Mouse (Mus musculus) hindbrain, embryonic 13.5 days (tissue): ENCODE data around the gene Ulk1. TPM values are rescaled to one million over a fixed set of nuclear protein-coding genes. Genes with fewer than 3 reads are reported as not detected.
"Not testable (repeated sequence)": the region's sequence is repeated elsewhere in the genome, so short reads cannot be mapped to it uniquely, and the experiment has no call there.

ENCODE experiments used
- ATAC-seq: fragments of 200-750 bp; cut with Nextera tagmentation; 2 replicates; pipeline ENCODE4 v1.8.0; 2017; ENCODE audit warnings: moderate TSS enrichment; ENCODE audit not compliant: low FRiP score
- H3K27ac ChIP-seq: fragments of 300-500 bp; sonication (generic); 2 replicates; pipeline ENCODE4 v1.5.1; 2015; ENCODE audit warnings: inconsistent platforms, mild to moderate bottlenecking, moderate library complexity
- H3K27me3 ChIP-seq: fragments of 300-500 bp; sonication (generic); 2 replicates; pipeline ENCODE4 v1.6.1; 2015; ENCODE audit warnings: mild to moderate bottlenecking, inconsistent platforms
- H3K36me3 ChIP-seq: fragments of 300-500 bp; sonication (generic); 2 replicates; pipeline ENCODE4 v1.6.1; 2015; ENCODE audit warnings: mild to moderate bottlenecking, inconsistent platforms
- H3K4me1 ChIP-seq: fragments of 300-500 bp; sonication (generic); replicated peaks from 2 replicates; pipeline ENCODE4 v1.6.1; 2015; ENCODE audit warnings: inconsistent platforms
- H3K4me2 ChIP-seq: fragments of 300-500 bp; sonication (generic); 2 replicates; pipeline ENCODE4 v1.6.1; 2015; ENCODE audit warnings: inconsistent platforms, mild to moderate bottlenecking, moderate library complexity
- H3K4me3 ChIP-seq: fragments of 300-500 bp; sonication (generic); 2 replicates; pipeline ENCODE4 v1.5.1; 2015; ENCODE audit warnings: mild to moderate bottlenecking, inconsistent platforms
- H3K9ac ChIP-seq: fragments of 300-500 bp; sonication (generic); 2 replicates; pipeline ENCODE4 v1.6.1; 2015; ENCODE audit warnings: mild to moderate bottlenecking, inconsistent platforms
- H3K9me3 ChIP-seq: fragments of 300-500 bp; sonication (generic); 2 replicates; pipeline ENCODE4 v1.6.1; 2016; ENCODE audit warnings: inconsistent platforms
- WGBS: fragments of 180-500 bp; shearing (Covaris S2); methylation state at CpG from one replicate; pipeline ENCODE4 v1.1.7; 2015; 5-methylcytosine and 5-hydroxymethylcytosine counted together
- polyA plus RNA-seq: library from polyadenylated mRNA; unstranded; fragments of >200 nt; fragmentation: Nextera tagmentation; extraction: Ambion mirVana; gene quantifications from 2 replicates; pipeline ENCODE4 v1.2.1, GENCODE M21; 2015

Ulk1 gene
- polyA plus RNA-seq, result 30.3 and 33.0 TPM in 2 replicates

DNA sequence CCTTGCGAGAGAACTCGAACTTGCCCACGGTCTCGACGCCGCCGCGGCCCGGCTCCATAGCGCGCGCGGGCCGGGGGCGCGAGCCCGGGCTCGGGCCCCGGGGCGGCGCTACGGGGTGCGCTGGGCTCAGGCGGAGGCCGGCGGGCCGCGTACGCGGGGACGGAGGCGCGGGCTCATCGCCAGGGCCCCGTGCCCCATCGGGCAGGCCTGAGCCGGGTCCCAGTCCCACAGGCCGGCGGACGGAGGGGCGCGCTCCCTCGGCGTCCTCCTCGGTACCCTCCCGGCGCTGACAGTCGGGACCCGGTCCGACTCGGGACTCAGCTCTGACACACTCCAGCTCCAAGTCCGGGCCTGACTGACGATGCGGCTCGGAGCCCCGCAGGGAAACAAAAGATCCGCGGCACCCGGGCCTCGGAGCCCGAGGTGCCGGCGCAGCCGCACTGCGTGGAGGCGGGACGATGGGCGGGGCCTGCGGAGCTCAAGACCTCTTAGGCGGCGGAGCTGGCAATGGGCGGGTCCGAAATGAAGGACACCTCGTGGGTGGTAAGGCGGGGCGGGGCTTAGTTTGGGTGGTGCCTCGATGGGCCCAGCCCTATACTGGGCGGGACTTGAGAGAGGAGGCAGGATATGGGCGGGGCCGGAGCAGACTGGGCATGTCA, at the start of gene Ulk1:
Gene Ulk1, minus strand, starts transcription at position 431 of the 659 bp plus-strand sequence.
- under 1% methylated on average over 80 of the region's 80 CpGs for WGBS
- no peaks in the 10 kb centered on the region for H3K27me3 ChIP-seq
- H3K27ac ChIP-seq, result peak within 1 kb of the TSS; percentile 84
- H3K9me3 ChIP-seq, result no peaks in the 10 kb centered on the region
- H3K4me1 ChIP-seq, result peaks cover 44% of the 10 kb centered on the region
- H3K9ac ChIP-seq, result peak within 1 kb of the TSS; percentile 98
- peak; percentile 96 for ATAC-seq
- peak within 1 kb of the TSS; percentile 99 for H3K4me2 ChIP-seq
- H3K36me3 ChIP-seq, result peaks cover 11% of the 10 kb centered on the region
- H3K4me3 ChIP-seq, result peak within 1 kb of the TSS; percentile 96

DNA sequence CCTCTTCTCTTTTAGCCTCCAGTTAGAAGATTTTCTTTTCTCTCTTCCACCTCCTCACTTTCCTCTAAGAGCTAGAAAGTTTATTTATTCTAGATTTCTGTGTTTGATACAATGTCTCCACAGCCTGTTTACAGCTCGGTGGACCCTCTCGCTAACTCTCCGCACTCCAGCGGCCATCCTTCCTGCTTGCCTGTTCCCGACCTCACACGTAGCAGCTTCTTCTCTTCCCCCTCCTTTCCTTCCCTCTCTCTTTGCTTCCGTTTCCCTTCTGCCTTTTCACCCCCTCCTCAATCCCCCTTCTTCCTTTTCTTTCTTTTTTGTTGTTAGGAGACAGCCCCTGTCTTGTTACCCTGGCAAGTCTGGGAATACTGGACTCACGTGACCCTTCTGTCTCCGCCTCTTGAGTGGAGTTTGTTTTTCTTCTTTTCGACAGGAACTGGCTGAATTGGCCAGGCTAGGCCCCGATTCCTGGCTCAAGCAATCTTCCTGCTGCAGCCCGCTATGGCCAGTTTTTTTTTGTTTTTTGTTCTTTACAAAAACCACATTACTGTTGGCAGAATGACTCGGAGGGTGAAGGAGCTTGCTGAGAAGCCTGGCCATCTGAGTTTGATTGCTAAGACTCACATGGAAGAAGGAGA, 49.2 kb upstream of the Ulk1 start:
- no peak overlapping the region for H3K9ac ChIP-seq
- H3K4me1 ChIP-seq, result 0 out of 2 replicates have a peak, but pooled peaks cover 4% of the 10 kb centered on the region
- WGBS, result 49% methylated on average over 13 of the region's 13 CpGs
- no peak overlapping the region for H3K4me3 ChIP-seq
- H3K36me3 ChIP-seq, result no peaks in the 10 kb centered on the region
- H3K9me3 ChIP-seq, result no peaks in the 10 kb centered on the region
- H3K27ac ChIP-seq, result peak overlapping the region; percentile 84
- no peaks in the 10 kb centered on the region for H3K27me3 ChIP-seq
- peak overlapping the region; percentile 32 for H3K4me2 ChIP-seq
- ATAC-seq, result peak; percentile 43; the same call in 1 of the 2 replicates

DNA sequence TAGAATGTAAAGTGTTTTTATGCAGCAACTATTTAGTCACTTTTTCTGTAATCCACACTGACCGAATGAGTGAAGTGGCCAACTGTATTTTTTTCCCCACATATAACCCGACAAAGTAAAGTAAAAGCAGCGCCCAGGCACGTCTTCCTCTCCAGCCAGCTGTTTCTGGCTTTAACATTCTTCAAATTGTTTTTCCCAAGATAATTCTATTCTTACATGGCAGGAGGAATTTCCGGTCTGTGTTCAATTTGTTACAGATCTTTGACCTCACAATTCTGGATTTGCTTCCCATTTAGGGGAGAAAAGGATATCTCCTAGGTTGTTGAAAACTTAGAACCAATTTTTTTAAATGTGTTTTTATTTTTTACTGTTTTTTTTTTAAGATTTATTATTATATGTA, 47.2 kb upstream of the Ulk1 start:
- Histone ChIP-seq H3K27me3 (no peaks in the 10 kb centered on the region), H3K27ac (no peak overlapping the region), H3K4me2 (no peak overlapping the region), H3K4me1 (0 out of 2 replicates have a peak, but pooled peaks cover 4% of the 10 kb centered on the region), H3K4me3 (no peak overlapping the region), H3K36me3 (no peaks in the 10 kb centered on the region), H3K9ac (no peak overlapping the region), H3K9me3 (no peaks in the 10 kb centered on the region)
- WGBS, result 77% methylated on average over 5 of the region's 5 CpGs
- ATAC-seq, result no peak

DNA sequence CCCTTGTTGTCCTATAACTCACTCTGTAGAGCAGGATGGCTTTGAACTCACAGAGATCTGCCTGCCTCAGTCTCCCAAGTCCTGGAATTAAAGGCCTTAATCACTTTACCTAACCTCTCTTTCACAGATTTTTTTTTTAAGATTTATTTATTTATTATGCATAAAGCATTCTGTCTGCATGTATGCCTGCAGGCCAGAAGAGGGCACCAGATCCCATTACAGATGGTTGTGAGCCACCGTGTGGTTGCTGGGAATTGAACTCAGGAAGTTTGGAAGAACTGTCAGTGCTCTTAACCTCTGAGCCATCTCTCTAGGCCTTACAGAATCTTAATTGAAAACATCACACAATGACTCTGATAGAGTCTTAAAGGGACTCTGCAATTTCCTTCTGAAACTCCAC, 43.1 kb upstream of the Ulk1 start:
- 91% methylated on average over 1 of the region's 1 CpGs for whole genome bisulfite sequencing

DNA sequence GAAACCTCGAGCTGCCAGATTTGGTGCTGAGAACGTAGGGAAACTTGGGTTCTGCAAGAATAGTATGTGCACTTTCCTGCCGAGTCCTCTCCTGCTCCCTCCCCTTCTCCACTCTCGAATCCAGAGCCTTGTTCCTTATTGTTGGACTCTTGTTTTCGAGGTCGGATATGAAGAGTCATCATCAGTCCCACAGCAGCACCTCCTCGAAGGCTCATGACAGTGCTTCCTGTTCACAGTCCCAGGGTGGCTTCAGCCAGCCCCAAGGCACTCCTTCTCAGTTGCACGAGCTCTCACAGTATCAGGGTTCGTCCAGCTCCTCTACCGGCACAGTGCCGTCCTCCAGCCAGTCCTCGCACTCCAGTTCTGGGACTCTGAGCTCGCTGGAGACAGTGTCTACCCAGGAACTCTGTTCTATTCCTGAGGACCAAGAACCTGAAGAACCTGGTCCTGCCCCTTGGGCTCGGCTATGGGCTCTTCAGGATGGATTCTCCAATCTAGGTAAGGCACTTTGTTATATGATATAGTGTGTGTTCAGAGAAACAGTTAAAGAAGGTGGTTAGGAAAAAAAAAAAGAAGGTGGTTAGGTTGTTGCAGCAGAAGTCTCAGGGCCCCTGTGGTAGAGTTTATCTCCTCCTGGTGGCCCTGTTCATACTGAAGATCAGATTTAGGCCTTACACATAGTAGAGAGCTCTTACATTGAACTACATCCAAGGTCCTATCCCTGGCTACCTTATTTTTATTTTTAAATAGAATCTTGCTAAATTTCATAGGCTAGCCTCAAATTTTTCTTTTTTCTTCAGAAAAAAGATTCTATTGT, 31.4 kb upstream of the Ulk1 start:
- Histone ChIP-seq H3K4me3 (no peak overlapping the region), H3K9me3 (no peaks in the 10 kb centered on the region), H3K27ac (no peak overlapping the region), H3K36me3 (no peaks in the 10 kb centered on the region; the same call in 1 of the 2 replicates), H3K4me1 (peaks cover 15% of the 10 kb centered on the region), H3K9ac (no peak overlapping the region), H3K4me2 (no peak overlapping the region), H3K27me3 (no peaks in the 10 kb centered on the region)
- ATAC-seq, result no peak
- 90% methylated on average over 14 of the region's 14 CpGs for WGBS

More for the DNA sequence above, 43.1 kb upstream of the Ulk1 start:
- no peaks in the 10 kb centered on the region for H3K4me1 ChIP-seq
- ATAC-seq, result no peak
- H3K27me3 ChIP-seq, result no peaks in the 10 kb centered on the region
- H3K4me2 ChIP-seq, result no peak overlapping the region
- H3K4me3 ChIP-seq, result no peak overlapping the region
- H3K9ac ChIP-seq, result no peak overlapping the region
- H3K27ac ChIP-seq, result no peak overlapping the region
- 0 out of 2 replicates have a peak, but pooled peaks cover 3% of the 10 kb centered on the region for H3K36me3 ChIP-seq
- no peaks in the 10 kb centered on the region for H3K9me3 ChIP-seq

DNA sequence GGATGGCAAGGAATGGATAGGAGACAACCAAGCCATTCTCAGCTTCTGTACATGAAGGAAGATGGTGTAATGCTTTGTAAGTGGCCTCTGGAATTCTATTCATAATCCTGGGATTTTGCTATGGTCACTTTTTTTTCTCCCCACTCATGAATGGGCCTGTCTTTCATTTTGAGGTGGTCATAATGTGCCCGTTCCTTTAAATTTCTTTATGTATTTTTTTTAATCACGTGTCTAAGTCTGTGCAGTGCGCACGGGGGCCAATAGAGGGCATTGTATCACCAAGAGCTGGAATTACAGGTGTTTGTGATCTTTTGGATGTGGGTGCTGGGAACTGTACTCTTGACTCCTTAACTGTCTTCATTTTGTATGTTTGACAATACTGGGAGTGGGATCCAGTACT, 30.6 kb upstream of the Ulk1 start:
- H3K9me3 ChIP-seq, result no peaks in the 10 kb centered on the region
- H3K27me3 ChIP-seq, result no peaks in the 10 kb centered on the region
- no peak for ATAC-seq
- H3K4me2 ChIP-seq, result peak overlapping the region; percentile 75
- 0 out of 2 replicates have a peak overlapping the region, but pooled peaks have one; percentile 18 for H3K27ac ChIP-seq
- H3K36me3 ChIP-seq, result no peaks in the 10 kb centered on the region; the same call in 1 of the 2 replicates
- H3K9ac ChIP-seq, result peak overlapping the region; percentile 62
- peaks cover 15% of the 10 kb centered on the region for H3K4me1 ChIP-seq
- peak overlapping the region; percentile 71 for H3K4me3 ChIP-seq
- 6% methylated on average over 4 of the region's 4 CpGs for WGBS

DNA sequence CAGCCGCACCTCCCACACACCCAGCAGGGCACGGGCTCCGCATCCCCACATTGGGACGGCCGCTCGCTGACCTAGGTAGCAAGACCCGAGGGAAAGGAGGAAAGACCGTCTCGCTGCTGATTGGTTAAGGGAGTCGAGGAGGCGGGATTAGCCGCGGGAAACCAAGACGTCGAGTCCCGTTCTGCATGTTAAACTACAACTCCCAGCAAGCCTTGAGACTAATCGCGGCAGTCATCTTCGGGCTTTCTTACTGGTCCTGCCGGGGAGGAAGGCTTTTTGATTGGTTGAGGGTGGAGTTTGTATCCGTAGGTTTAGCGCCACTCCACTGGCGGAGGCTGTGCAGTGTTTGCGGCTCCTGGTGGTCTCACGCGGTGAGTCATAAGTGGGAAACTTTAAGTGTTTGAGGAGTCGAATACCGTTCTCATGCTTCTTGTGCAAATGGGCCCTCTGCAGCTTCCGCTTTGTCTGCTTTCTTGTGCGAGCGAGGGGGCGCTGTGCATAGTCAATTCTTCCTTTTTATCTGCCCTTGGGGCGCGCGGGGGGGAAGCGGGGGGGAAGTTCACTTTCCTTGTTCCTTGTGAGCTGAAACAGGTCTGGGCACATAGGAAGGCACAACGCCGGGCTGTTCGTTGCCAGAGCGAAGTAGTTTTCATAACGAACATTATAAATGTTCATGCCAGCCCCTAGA, 29.9 kb upstream of the Ulk1 start, which contains the start of the genes Hscb and Chek2:
Gene Hscb, minus strand, starts transcription at position 100 of the 688 bp plus-strand sequence.
Gene Chek2, plus strand, starts transcription at position 302 of the 688 bp plus-strand sequence.
- ATAC-seq, result peak; percentile 98
- peaks cover 15% of the 10 kb centered on the region for H3K4me1 ChIP-seq
- no peaks in the 10 kb centered on the region for H3K9me3 ChIP-seq
- H3K27me3 ChIP-seq, result no peaks in the 10 kb centered on the region
- H3K9ac ChIP-seq, result peak within 1 kb of the TSS; percentile 79
- peak within 1 kb of the TSS; percentile 75 for H3K4me2 ChIP-seq
- H3K4me3 ChIP-seq, result peak within 1 kb of the TSS; percentile 71
- no peaks in the 10 kb centered on the region for H3K36me3 ChIP-seq
- peak within 1 kb of the TSS; percentile 68 for H3K27ac ChIP-seq
- under 1% methylated on average over 40 of the region's 41 CpGs for WGBS

DNA sequence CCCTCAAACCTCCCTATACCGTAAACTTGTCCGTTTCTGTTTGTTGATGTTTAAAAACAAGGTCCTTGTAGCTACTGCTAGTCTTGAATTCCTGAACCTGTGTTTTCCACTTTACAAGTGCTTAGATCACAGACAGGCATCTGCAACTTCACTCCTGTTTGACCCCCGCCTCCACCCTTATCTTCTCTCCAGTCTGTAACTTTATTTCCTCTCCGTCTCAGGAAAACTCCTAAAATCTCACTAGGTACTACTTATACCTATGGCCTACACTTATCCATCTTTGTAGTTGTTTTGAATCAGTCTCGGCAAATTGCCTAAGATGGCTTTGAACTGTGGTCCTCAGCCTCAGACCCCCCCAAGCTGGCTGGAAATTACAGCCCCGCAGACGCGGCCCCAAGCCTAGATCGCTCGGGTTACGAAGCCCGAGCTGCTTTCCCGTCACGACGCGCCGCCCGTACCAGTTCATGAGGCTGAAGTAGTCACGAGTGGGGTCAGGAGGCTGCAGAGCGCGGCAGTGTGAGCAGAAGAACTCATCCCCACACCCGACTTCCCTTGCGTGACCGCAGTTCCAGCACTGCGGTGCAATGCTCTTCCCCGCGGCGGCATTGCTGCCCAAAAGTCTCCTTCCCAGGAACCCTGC, 29.3 kb upstream of the Ulk1 start:
- ATAC-seq, result peak; percentile 84
- 8% methylated on average over 28 of the region's 28 CpGs for WGBS
- Histone ChIP-seq H3K27me3 (no peaks in the 10 kb centered on the region), H3K4me3 (peak overlapping the region; percentile 71), H3K27ac (peak overlapping the region; percentile 68), H3K4me2 (peak overlapping the region; percentile 75), H3K36me3 (no peaks in the 10 kb centered on the region), H3K9ac (peak overlapping the region; percentile 79), H3K4me1 (peaks cover 15% of the 10 kb centered on the region), H3K9me3 (no peaks in the 10 kb centered on the region)

DNA sequence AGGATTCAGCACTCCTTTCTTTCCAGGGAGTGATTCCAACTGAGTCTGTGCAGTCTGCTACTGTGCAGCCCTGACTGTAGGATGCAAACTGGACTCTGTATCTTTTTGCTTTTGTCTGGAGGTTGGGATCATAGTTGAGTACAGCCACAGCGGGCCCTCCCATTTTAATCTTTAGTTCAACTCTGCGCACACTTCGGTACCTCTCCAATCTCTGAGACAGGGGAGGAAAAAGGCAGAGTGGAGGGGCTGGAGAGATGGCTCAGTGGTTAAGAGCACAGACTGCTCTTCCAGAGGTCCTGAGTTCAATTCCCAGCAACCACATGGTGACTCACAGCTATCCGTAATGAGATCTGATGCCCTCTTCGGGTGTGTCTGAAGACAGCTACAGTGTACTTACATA, 28.1 kb upstream of the Ulk1 start:
- H3K9me3 ChIP-seq, H3K4me3 ChIP-seq, H3K27me3 ChIP-seq, H3K36me3 ChIP-seq, H3K4me2 ChIP-seq, H3K9ac ChIP-seq, H3K27ac ChIP-seq, ATAC-seq: not testable (repeated sequence)
- 97% methylated on average over 5 of the region's 5 CpGs for WGBS
- H3K4me1 ChIP-seq, result peaks cover 15% of the 10 kb centered on the region

DNA sequence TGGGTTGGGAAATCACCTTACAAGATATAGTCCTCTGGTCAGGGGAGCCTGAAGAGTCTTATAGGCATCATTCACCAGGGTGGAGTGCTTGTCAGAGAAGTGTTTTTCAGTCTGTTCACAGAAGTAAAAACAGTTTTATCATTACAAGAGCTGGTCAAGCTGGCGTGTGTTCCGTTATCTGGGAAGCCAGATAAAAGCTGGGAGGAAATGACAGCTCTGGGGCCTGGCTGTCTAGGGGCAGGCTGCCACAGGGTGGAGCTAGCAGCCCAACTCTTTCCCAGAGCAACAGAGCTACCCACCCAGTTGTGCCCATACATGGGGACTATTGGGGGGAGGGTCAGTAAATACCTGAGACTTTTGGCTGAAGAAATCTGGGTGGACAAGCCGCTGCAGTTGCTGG, 26.1 kb upstream of the Ulk1 start:
- no peaks in the 10 kb centered on the region for H3K9me3 ChIP-seq
- H3K27me3 ChIP-seq, result no peaks in the 10 kb centered on the region
- WGBS, result 24% methylated on average over 3 of the region's 3 CpGs
- ATAC-seq, result no peak
- H3K36me3 ChIP-seq, result no peaks in the 10 kb centered on the region
- no peak overlapping the region for H3K4me3 ChIP-seq
- no peak overlapping the region for H3K9ac ChIP-seq
- H3K27ac ChIP-seq, result no peak overlapping the region
- H3K4me1 ChIP-seq, result peaks cover 15% of the 10 kb centered on the region
- no peak overlapping the region for H3K4me2 ChIP-seq

DNA sequence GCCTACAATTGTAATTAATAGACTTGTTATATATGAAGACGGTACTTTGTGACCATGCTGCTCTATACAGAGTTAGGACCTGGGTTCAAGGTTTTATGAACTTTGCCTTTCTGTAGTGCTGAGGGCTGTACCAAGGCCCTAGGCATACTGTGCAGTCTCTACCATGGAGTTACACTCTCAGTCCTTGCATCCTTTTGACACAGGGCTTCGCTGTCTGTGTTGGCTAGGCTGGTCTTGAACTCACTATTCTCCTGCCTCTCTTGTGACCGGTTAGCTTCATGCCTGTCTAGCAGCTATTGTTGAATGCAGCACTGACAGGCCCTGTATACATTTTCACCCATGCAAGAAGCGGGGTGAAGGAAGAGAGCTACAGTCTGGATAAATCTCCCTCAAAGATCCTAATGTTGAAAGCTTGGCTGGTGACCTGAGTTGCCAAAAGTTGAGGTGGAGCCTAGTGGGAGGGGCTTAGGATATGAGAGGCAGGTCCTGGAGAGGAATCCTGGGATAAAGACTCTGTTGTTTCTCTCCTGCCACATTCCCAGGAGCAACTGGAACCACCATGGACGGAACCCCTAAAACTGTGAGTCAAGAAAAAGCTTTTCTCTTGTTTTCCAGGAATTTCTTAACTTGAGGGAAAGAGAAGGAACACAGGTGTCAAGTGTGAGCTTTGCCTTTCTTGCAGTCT, 21.3 kb upstream of the Ulk1 start:
- Histone ChIP-seq H3K4me3 (no peak overlapping the region), H3K36me3 (no peaks in the 10 kb centered on the region), H3K9me3 (no peaks in the 10 kb centered on the region), H3K4me1 (no peaks in the 10 kb centered on the region), H3K27ac (no peak overlapping the region), H3K4me2 (no peak overlapping the region), H3K27me3 (no peaks in the 10 kb centered on the region), H3K9ac (no peak overlapping the region)
- 84% methylated on average over 5 of the region's 5 CpGs for WGBS
- ATAC-seq, result no peak
